Mouse (Mus musculus): ENCODE data around the gene Atg10. TPM values are rescaled to one million over a fixed set of nuclear protein-coding genes. Genes with fewer than 3 reads are reported as not detected.
"Not testable (repeated sequence)": the region's sequence is repeated elsewhere in the genome, so short reads cannot be mapped to it uniquely, and the experiment has no call there.

Atg10 gene
- polyA plus RNA-seq, 2 experiments = 5.4 to 18.3 TPM

DNA sequence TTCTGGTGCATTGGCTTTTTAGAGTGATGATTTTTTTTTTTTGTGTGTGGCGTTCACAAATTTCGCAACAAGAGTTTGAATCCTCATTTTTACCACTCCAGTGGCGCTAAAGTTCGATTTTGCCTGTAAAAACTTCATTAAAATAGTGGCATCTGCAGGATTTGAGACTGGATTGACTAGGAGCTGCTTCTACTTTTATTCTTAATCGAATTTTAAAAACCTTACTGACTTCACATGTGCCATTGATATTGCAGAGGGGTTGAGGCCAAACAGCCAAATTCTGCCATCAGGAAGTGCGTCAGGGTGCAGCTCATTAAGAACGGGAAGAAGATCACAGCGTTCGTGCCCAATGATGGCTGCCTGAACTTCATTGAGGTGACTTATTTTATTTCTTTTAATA, 299.7 kb downstream of the Atg10 start:
- Histone ChIP-seq H3K36me3 (ENCODE audit: control insufficient read depth, insufficient read depth, low read length) (peaks cover 32% of the 10 kb centered on the region), H3K27ac (replicated peaks; ENCODE audit: low read depth, low read length) (peak overlapping the region; percentile 33; the same call in 1 of the 2 replicates), H3K9ac (ENCODE audit: low read depth, low read length, severe bottlenecking) (peak overlapping the region; percentile 97), H3K27me3 (ENCODE audit: control insufficient read depth, insufficient read depth, low read length) (no peaks in the 10 kb centered on the region), H3K4me3 (replicated peaks; ENCODE audit: low read length) (peak overlapping the region; percentile 91), H3K4me1 (ENCODE audit: control insufficient read depth, insufficient read depth, low read length) (no peaks in the 10 kb centered on the region), H3K4me2 (replicated peaks; ENCODE audit: low read depth, low read length, severe bottlenecking) (peak overlapping the region; percentile 76), H3K9me3 (ENCODE audit: control insufficient read depth, low read length) (no peaks in the 10 kb centered on the region)
- ATAC-seq (ENCODE audit: low FRiP score, low read depth) (no peak), DNase-seq (ENCODE audit: low spot score) (no peak)
- 46% methylated on average over 9 of the region's 9 CpGs for WGBS
- no peak for TF ChIP-seq POLR2A (IDR thresholded peaks at IDR 0.05; ENCODE audit: borderline replicate concordance, extremely low read depth, insufficient read depth, insufficient read length)

DNA sequence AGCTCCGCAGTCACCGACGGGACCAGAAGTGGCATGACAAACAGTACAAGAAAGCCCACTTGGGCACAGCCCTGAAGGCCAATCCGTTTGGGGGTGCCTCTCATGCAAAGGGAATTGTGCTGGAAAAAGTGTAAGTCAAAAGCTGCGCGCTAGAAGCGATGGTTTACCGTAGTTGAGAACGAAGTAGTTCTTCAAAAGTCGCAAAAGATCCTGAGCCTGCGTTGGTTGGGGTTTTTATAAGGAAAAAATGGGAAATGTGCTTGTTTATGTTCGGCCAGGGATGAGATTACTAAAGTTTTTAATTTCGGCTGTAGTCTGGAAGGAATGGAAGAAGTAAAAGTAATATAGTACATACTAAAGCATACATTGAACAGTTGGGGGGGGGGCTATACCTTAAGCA, 300.2 kb downstream of the Atg10 start:
- WGBS = 1% methylated on average over 13 of the region's 13 CpGs
- not testable (repeated sequence) for H3K27me3 ChIP-seq (ENCODE audit: control insufficient read depth, insufficient read depth, low read length); H3K4me1 ChIP-seq (ENCODE audit: control insufficient read depth, insufficient read depth, low read length); ATAC-seq (ENCODE audit: low FRiP score, low read depth); H3K9me3 ChIP-seq (ENCODE audit: control insufficient read depth, low read length); DNase-seq (ENCODE audit: low spot score)
- peak overlapping the region; percentile 91 for H3K4me3 ChIP-seq (replicated peaks; ENCODE audit: low read length)
- H3K27ac ChIP-seq (replicated peaks; ENCODE audit: low read depth, low read length) = peak overlapping the region; percentile 33
- peaks cover 32% of the 10 kb centered on the region for H3K36me3 ChIP-seq (ENCODE audit: control insufficient read depth, insufficient read depth, low read length)
- H3K4me2 ChIP-seq (replicated peaks; ENCODE audit: low read depth, low read length, severe bottlenecking) = peak overlapping the region; percentile 76
- H3K9ac ChIP-seq (ENCODE audit: low read depth, low read length, severe bottlenecking) = peak overlapping the region; percentile 97

GRCm38 (mm10) chr13:90922751-90923612, 300.8 kb downstream of the Atg10 start, which contains the start of gene Rps23:
TSS of gene Rps23 (plus strand) at chr13:90922958.
- ATAC-seq (ENCODE audit: low FRiP score, low read depth) = peak; percentile 98
- H3K4me1 ChIP-seq (ENCODE audit: control insufficient read depth, insufficient read depth, low read length) = no peaks in the 10 kb centered on the region
- peak within 1 kb of the TSS; percentile 76 for H3K4me2 ChIP-seq (replicated peaks; ENCODE audit: low read depth, low read length, severe bottlenecking)
- no peaks in the 10 kb centered on the region for H3K27me3 ChIP-seq (ENCODE audit: control insufficient read depth, insufficient read depth, low read length)
- WGBS = under 1% methylated on average over 57 of the region's 57 CpGs
- H3K27ac ChIP-seq (replicated peaks; ENCODE audit: low read depth, low read length) = peak within 1 kb of the TSS; percentile 79
- peak; percentile 97 for DNase-seq (ENCODE audit: low spot score)
- H3K36me3 ChIP-seq (ENCODE audit: control insufficient read depth, insufficient read depth, low read length) = peaks cover 32% of the 10 kb centered on the region
- H3K4me3 ChIP-seq (replicated peaks; ENCODE audit: low read length) = peak within 1 kb of the TSS; percentile 91
- H3K9ac ChIP-seq (ENCODE audit: low read depth, low read length, severe bottlenecking) = peak within 1 kb of the TSS; percentile 97
- H3K9me3 ChIP-seq (ENCODE audit: control insufficient read depth, low read length) = no peaks in the 10 kb centered on the region
- peak; percentile 90; the same call in 1 of the 2 replicates for TF ChIP-seq POLR2A (IDR thresholded peaks at IDR 0.05; ENCODE audit: borderline replicate concordance, extremely low read depth, insufficient read depth, insufficient read length)

- H3K27me3 ChIP-seq (ENCODE audit: control insufficient read depth, insufficient read depth, low read length) = no peaks in the 10 kb centered on the region
- no peaks in the 10 kb centered on the region for H3K36me3 ChIP-seq (ENCODE audit: control insufficient read depth, insufficient read depth, low read length)
- no peak overlapping the region for H3K27ac ChIP-seq (replicated peaks; ENCODE audit: low read depth, low read length)
- H3K4me3 ChIP-seq (replicated peaks; ENCODE audit: low read length) = no peak overlapping the region
- 92% methylated on average over 4 of the region's 4 CpGs for WGBS
- DNase-seq (ENCODE audit: low spot score) (no peak), ATAC-seq (ENCODE audit: low FRiP score, low read depth) (no peak)
- H3K9ac ChIP-seq (ENCODE audit: low read depth, low read length, severe bottlenecking) = no peak overlapping the region
- no peak for TF ChIP-seq POLR2A (IDR thresholded peaks at IDR 0.05; ENCODE audit: borderline replicate concordance, extremely low read depth, insufficient read depth, insufficient read length)
- H3K9me3 ChIP-seq (ENCODE audit: control insufficient read depth, low read length) = no peaks in the 10 kb centered on the region
- H3K4me1 ChIP-seq (ENCODE audit: control insufficient read depth, insufficient read depth, low read length) = no peaks in the 10 kb centered on the region
- H3K4me2 ChIP-seq (replicated peaks; ENCODE audit: low read depth, low read length, severe bottlenecking) = no peak overlapping the region
Measured at GRCm38 (mm10) chr13:90914721-90915120, 309.0 kb downstream of the Atg10 start.

- Histone ChIP-seq H3K36me3 (ENCODE audit: control insufficient read depth, insufficient read depth, low read length) (no peaks in the 10 kb centered on the region), H3K27me3 (ENCODE audit: control insufficient read depth, insufficient read depth, low read length) (no peaks in the 10 kb centered on the region), H3K27ac (replicated peaks; ENCODE audit: low read depth, low read length) (no peak overlapping the region), H3K9me3 (ENCODE audit: control insufficient read depth, low read length) (no peaks in the 10 kb centered on the region), H3K4me2 (replicated peaks; ENCODE audit: low read depth, low read length, severe bottlenecking) (no peak overlapping the region), H3K4me1 (ENCODE audit: control insufficient read depth, insufficient read depth, low read length) (no peaks in the 10 kb centered on the region), H3K9ac (ENCODE audit: low read depth, low read length, severe bottlenecking) (no peak overlapping the region), H3K4me3 (replicated peaks; ENCODE audit: low read length) (no peak overlapping the region)
- ATAC-seq (ENCODE audit: low FRiP score, low read depth) (no peak), DNase-seq (ENCODE audit: low spot score) (no peak)
- TF ChIP-seq POLR2A (IDR thresholded peaks at IDR 0.05; ENCODE audit: borderline replicate concordance, extremely low read depth, insufficient read depth, insufficient read length) = no peak
- WGBS = 55% methylated on average over 7 of the region's 7 CpGs
Measured at GRCm38 (mm10) chr13:90913675-90914192, 310.0 kb downstream of the Atg10 start.

Measured in limb, embryonic 14.5 days (tissue).